Mouse (Mus musculus) CH12.LX (cell line): ENCODE measurements at regions not wholly inside any gene's neighbourhood (a gene's known extent, or its start where the extent isn't known, plus 50 kb on each side); places are given as distances from the start of the nearest gene placed in this dataset.

ENCODE experiments used
- DNase-seq: peaks from one replicate; pipeline ENCODE4 v3.0.0-alpha.2; 2013; ENCODE audit errors: extremely low read depth
- H3K27ac ChIP-seq: 2 replicates; pipeline ENCODE4 v1.5.1; 2012; ENCODE audit warnings: low read depth, mild to moderate bottlenecking, control low read depth, moderate library complexity; ENCODE audit not compliant: insufficient read depth
- H3K27me3 ChIP-seq: replicated peaks from 2 replicates; pipeline ENCODE3; 2012; ENCODE audit warnings: inconsistent platforms
- H3K36me3 ChIP-seq, 2 experiments: replicated peaks in 1 of 2; 2 replicates each; pipeline versions ENCODE3 to v1.6.1; 2012; ENCODE audit warnings: inconsistent platforms in 1 of 2, low read length in 1 of 2, mild to moderate bottlenecking in 1 of 2, mixed read lengths in 1 of 2, moderate library complexity in 1 of 2; ENCODE audit not compliant: control insufficient read depth in 1 of 2, insufficient read depth in 1 of 2
- H3K4me1 ChIP-seq, 2 experiments: 2 replicates each; pipeline ENCODE4 v1.6.1; 2012; ENCODE audit warnings: inconsistent platforms in 1 of 2, moderate library complexity in 1 of 2; ENCODE audit not compliant: insufficient read depth in 2 of 2, control insufficient read depth in 1 of 2
- H3K4me2 ChIP-seq: 2 replicates; pipeline ENCODE4 v1.6.1; 2012; ENCODE audit warnings: low read depth, mild to moderate bottlenecking, control low read depth; ENCODE audit not compliant: poor library complexity, insufficient read depth, severe bottlenecking
- H3K4me3 ChIP-seq, 3 experiments: fragments of 150-350 bp in 1 of 3; sonication (generic) in 1 of 3; replicated peaks in 1 of 3; 2 replicates each; pipeline versions ENCODE3 to v1.5.1; 2011 to 2012; ENCODE audit warnings: low read depth in 2 of 3, low read length in 2 of 3, mild to moderate bottlenecking in 2 of 3, moderate library complexity in 2 of 3, control low read depth in 1 of 3, improper control_type of control experiment in 1 of 3, inconsistent platforms in 1 of 3, mixed read lengths in 1 of 3; ENCODE audit not compliant: poor library complexity in 1 of 3
- H3K79me2 ChIP-seq: replicated peaks from 2 replicates; pipeline ENCODE4 v1.6.1; 2012; ENCODE audit warnings: mild to moderate bottlenecking, moderate library complexity; ENCODE audit not compliant: control insufficient read depth, poor library complexity, insufficient read depth, severe bottlenecking; ENCODE audit errors: extremely low read depth
- H3K9ac ChIP-seq: 2 replicates; pipeline ENCODE4 v1.6.1; 2012; ENCODE audit warnings: low read depth, mild to moderate bottlenecking, control low read depth, moderate library complexity; ENCODE audit not compliant: insufficient read depth
- H3K9me3 ChIP-seq: replicated peaks from 2 replicates; pipeline ENCODE3; 2012; ENCODE audit warnings: low read length, inconsistent platforms, mixed read lengths
- BHLHE40 ChIP-seq: IDR thresholded peaks from 2 replicates; pipeline ENCODE4 v1.6.1; 2011; ENCODE audit warnings: mild to moderate bottlenecking, low read depth, low read length, improper control_type of control experiment
- CHD1 ChIP-seq: IDR thresholded peaks from 2 replicates; pipeline ENCODE4 v1.6.1; 2012; ENCODE audit warnings: low read depth, low read length, improper control_type of control experiment, inconsistent platforms
- CHD2 ChIP-seq: IDR thresholded peaks from 2 replicates; pipeline ENCODE4 v1.6.1; 2011; ENCODE audit warnings: low read length, improper control_type of control experiment
- E2F4 ChIP-seq: IDR thresholded peaks from 2 replicates; pipeline ENCODE4 v1.6.1; 2011; ENCODE audit warnings: low read depth, low read length, improper control_type of control experiment; ENCODE audit not compliant: insufficient replicate concordance
- EP300 ChIP-seq: IDR thresholded peaks from 2 replicates; pipeline ENCODE4 v1.6.1; 2011; ENCODE audit warnings: low read length, improper control_type of control experiment
- ETS1 ChIP-seq: conservative IDR thresholded peaks from 2 replicates; pipeline ENCODE4 v1.6.1; 2012; ENCODE audit warnings: low read depth, mild to moderate bottlenecking, inconsistent platforms, low read length, improper control_type of control experiment, moderate library complexity
- GABPA ChIP-seq: IDR thresholded peaks from 2 replicates; pipeline ENCODE4 v1.6.1; 2012; ENCODE audit warnings: low read depth, low read length, improper control_type of control experiment, inconsistent platforms; ENCODE audit not compliant: insufficient replicate concordance
- JUN ChIP-seq: IDR thresholded peaks from 2 replicates; pipeline ENCODE4 v1.6.1; 2011; ENCODE audit warnings: low read depth, mild to moderate bottlenecking, low read length, improper control_type of control experiment, moderate library complexity; ENCODE audit not compliant: insufficient read depth
- MXI1 ChIP-seq: IDR thresholded peaks from 2 replicates; pipeline ENCODE4 v1.6.1; 2011; ENCODE audit warnings: mild to moderate bottlenecking, low read depth, low read length, improper control_type of control experiment
- MYC ChIP-seq: IDR thresholded peaks from 2 replicates; pipeline ENCODE4 v1.6.1; 2011; ENCODE audit warnings: low read depth, mild to moderate bottlenecking, improper control_type of control experiment, low read length
- NELFE ChIP-seq: IDR thresholded peaks from 2 replicates; pipeline ENCODE4 v1.6.1; 2011; ENCODE audit warnings: low read depth, low read length, improper control_type of control experiment
- NRF1 ChIP-seq: IDR thresholded peaks from 2 replicates; pipeline ENCODE4 v1.6.1; 2014; ENCODE audit warnings: low read depth, mild to moderate bottlenecking, inconsistent platforms, low read length, improper control_type of control experiment, moderate library complexity
- PAX5 ChIP-seq: IDR thresholded peaks from 2 replicates; pipeline ENCODE4 v1.6.1; 2012; ENCODE audit warnings: low read length, inconsistent platforms, mixed read lengths
- POLR2A ChIP-seq: IDR thresholded peaks from 2 replicates; pipeline ENCODE4 v1.6.1; 2011; ENCODE audit warnings: low read depth, mild to moderate bottlenecking, improper control_type of control experiment, low read length
- POLR2AphosphoS2 ChIP-seq: IDR thresholded peaks from 2 replicates; pipeline ENCODE4 v1.6.1; 2011; ENCODE audit warnings: low read depth, low read length, improper control_type of control experiment
- RAD21 ChIP-seq: IDR thresholded peaks from 2 replicates; pipeline ENCODE4 v1.6.1; 2011; ENCODE audit warnings: low read depth, mild to moderate bottlenecking, low read length, improper control_type of control experiment, moderate library complexity
- SIN3A ChIP-seq: IDR thresholded peaks from 2 replicates; pipeline ENCODE4 v1.6.1; 2012; ENCODE audit warnings: low read length, improper control_type of control experiment, inconsistent platforms
- SMC3 ChIP-seq: IDR thresholded peaks from 2 replicates; pipeline ENCODE4 v1.6.1; 2011; ENCODE audit warnings: low read depth, low read length, improper control_type of control experiment
- TBP ChIP-seq: conservative IDR thresholded peaks from 2 replicates; pipeline ENCODE4 v1.6.1; 2011; ENCODE audit warnings: low read depth, low read length, improper control_type of control experiment
- TCF12 ChIP-seq: IDR thresholded peaks from 2 replicates; pipeline ENCODE4 v1.6.1; 2014; ENCODE audit warnings: low read depth, mild to moderate bottlenecking, inconsistent platforms, low read length, improper control_type of control experiment
- UBTF ChIP-seq: IDR thresholded peaks from 2 replicates; pipeline ENCODE4 v1.6.1; 2012; ENCODE audit warnings: low read depth, mild to moderate bottlenecking, inconsistent platforms, low read length, improper control_type of control experiment, moderate library complexity
- USF2 ChIP-seq: conservative IDR thresholded peaks from 2 replicates; pipeline ENCODE4 v1.6.1; 2011; ENCODE audit warnings: low read depth, low read length, improper control_type of control experiment
- ZC3H11A ChIP-seq: IDR thresholded peaks from 2 replicates; pipeline ENCODE4 v1.6.1; 2012; ENCODE audit warnings: low read depth, mild to moderate bottlenecking, inconsistent platforms, low read length, improper control_type of control experiment
- ZKSCAN1 ChIP-seq: IDR thresholded peaks from 2 replicates; pipeline ENCODE4 v1.6.1; 2012; ENCODE audit warnings: low read depth, inconsistent platforms, low read length, improper control_type of control experiment, borderline replicate concordance
- ZNF384 ChIP-seq: IDR thresholded peaks from 2 replicates; pipeline ENCODE4 v1.6.1; 2012; ENCODE audit warnings: low read depth, low read length, improper control_type of control experiment, inconsistent platforms
- dilution Hi-C: fragments of 300-500 bp; cut with MboI; formaldehyde crosslinking; loops from 2 replicates; pipeline ENCODE4 v1.14.3; 2020; ENCODE audit warnings: low sequenced_read_pairs; ENCODE audit not compliant: extremely low pct_unique_long_range_greater_than_20kb, extremely low pct_ligation_motif_present
- in situ Hi-C: fragments of 300-500 bp; cut with MboI; formaldehyde crosslinking; loops from 3 replicates; pipeline ENCODE4 v1.14.3; 2019; ENCODE audit warnings: low sequenced_read_pairs, low pct_ligation_motif_present, low pct_unique_long_range_greater_than_20kb, mixed read lengths

- in situ Hi-C loops = no loop called here
- H3K27me3 ChIP-seq = no peaks in the 10 kb centered on the region
- no peaks in the 10 kb centered on the region for H3K79me2 ChIP-seq
- no peak overlapping the region for H3K4me2 ChIP-seq
- dilution Hi-C loops = no loop called here
- no peak for TF ChIP-seq SMC3
- no peak for TF ChIP-seq POLR2A
- no peak for TF ChIP-seq USF2
- TF ChIP-seq RAD21 = no peak
- TF ChIP-seq TBP = no peak
- no peak for TF ChIP-seq SIN3A
- no peak for TF ChIP-seq NELFE
- TF ChIP-seq JUN = no peak
- no peak for TF ChIP-seq ETS1
- no peak for TF ChIP-seq NRF1
- TF ChIP-seq, all 38 proteins: peak for 0
- Histone ChIP-seq H3K9me3 (no peaks in the 10 kb centered on the region), H3K36me3 (no peaks in the 10 kb centered on the region), H3K4me3 (no peak overlapping the region), H3K9ac (no peak overlapping the region), H3K4me1 (peaks cover 0 to 9% of the 10 kb centered on the region in 2 experiments; a peak in 1 of 4 replicates), H3K27ac (no peak overlapping the region)
- no peak for DNase-seq
These were observed 113.1 kb upstream of the Tnfsf11 start for GRCm38 (mm10) chr14:78420966-78421365.

DNA sequence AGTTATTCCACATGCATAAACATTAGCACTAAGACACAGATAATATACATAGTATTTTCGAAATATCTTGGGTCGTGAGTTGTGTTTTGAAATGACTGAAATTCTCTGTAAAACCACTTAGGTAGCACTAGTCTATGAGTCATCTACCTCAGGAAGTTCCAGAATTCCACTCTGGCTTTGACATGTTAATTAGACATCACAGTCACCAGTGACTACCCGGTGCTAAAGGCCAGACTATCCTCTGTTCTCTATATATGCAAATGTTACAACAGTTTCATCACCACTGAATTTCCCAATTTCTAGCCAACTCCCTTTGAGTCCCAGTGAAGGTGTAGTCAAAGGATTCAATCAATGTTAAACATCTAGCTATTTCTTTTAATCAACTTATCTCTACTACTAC lies 112.3 kb upstream of the Tnfsf11 start:
- Histone ChIP-seq H3K9ac (no peak overlapping the region), H3K27me3 (no peaks in the 10 kb centered on the region), H3K27ac (no peak overlapping the region), H3K36me3 (no peaks in the 10 kb centered on the region), H3K79me2 (no peaks in the 10 kb centered on the region), H3K4me1 (peaks cover 0 to 9% of the 10 kb centered on the region in 2 experiments; a peak in 1 of 4 replicates), H3K4me2 (no peak overlapping the region), H3K9me3 (no peaks in the 10 kb centered on the region), H3K4me3 (no peak overlapping the region)
- dilution Hi-C loops (no loop called here), in situ Hi-C loops (no loop called here)
- no peak for TF ChIP-seq E2F4
- no peak for TF ChIP-seq ZC3H11A
- no peak for TF ChIP-seq MXI1
- peak; percentile 52; the same call in 1 of the 2 replicates for TF ChIP-seq ETS1
- TF ChIP-seq ZKSCAN1 = no peak
- no peak for TF ChIP-seq CHD2
- TF ChIP-seq UBTF = no peak
- TF ChIP-seq NELFE = no peak
- no peak for TF ChIP-seq PAX5
- peak; percentile 60 for TF ChIP-seq BHLHE40
- no peak for TF ChIP-seq TCF12
- peak; percentile 36; the same call in 1 of the 2 replicates for TF ChIP-seq EP300
- TF ChIP-seq MYC = no peak
- no peak for TF ChIP-seq CHD1
- TF ChIP-seq RAD21 = no peak
- TF ChIP-seq POLR2AphosphoS2 = no peak
- TF ChIP-seq GABPA = no peak
- no peak for TF ChIP-seq ZNF384
- peak; percentile 25 for DNase-seq
